Mouse (Mus musculus) cerebellum, postnatal 10 days (tissue): ENCODE measurements around the gene Btnl4.
"Not testable (repeated sequence)": the region's sequence is repeated elsewhere in the genome, so short reads cannot be mapped to it uniquely, and the experiment has no call there.

Source experiments
- DNase-seq, 2 experiments: peaks; one replicate each; pipeline ENCODE4 v3.0.0; 2021; ENCODE audit warnings: mixed read lengths in 2 of 2

The Btnl4 gene

GRCm38 (mm10) chr17:34477238-34478013 is at the start of gene Btnl4:
Gene Btnl4 (minus strand): TSS chr17:34477318.
- DNase-seq: not testable (repeated sequence)

- no peak for DNase-seq
These were observed 41.9 kb upstream of the Btnl4 start for GRCm38 (mm10) chr17:34519001-34519400.

GRCm38 (mm10) chr17:34518571-34518970 is 41.5 kb upstream of the Btnl4 start:
- not testable (repeated sequence) for DNase-seq

- no peak for DNase-seq
These were observed 40.7 kb upstream of the Btnl4 start for GRCm38 (mm10) chr17:34517795-34518194.

GRCm38 (mm10) chr17:34517252-34517651 is 40.1 kb upstream of the Btnl4 start, which contains the start of gene Btnl6:
Gene Btnl6 (minus strand): TSS chr17:34517352.
- no peak for DNase-seq

GRCm38 (mm10) chr17:34516514-34516913 is 39.4 kb upstream of the Btnl4 start:
- no peak for DNase-seq

- DNase-seq: not testable (repeated sequence)
These were observed 34.6 kb upstream of the Btnl4 start for GRCm38 (mm10) chr17:34511723-34512122.

- DNase-seq: no peak
These were observed 30.5 kb upstream of the Btnl4 start for GRCm38 (mm10) chr17:34507591-34507990.

- not testable (repeated sequence) for DNase-seq
These were observed 20.6 kb upstream of the Btnl4 start for GRCm38 (mm10) chr17:34497726-34498125.

- DNase-seq: not testable (repeated sequence)
These were observed 20.2 kb upstream of the Btnl4 start for GRCm38 (mm10) chr17:34497319-34497718.

GRCm38 (mm10) chr17:34496539-34496938 is 19.4 kb upstream of the Btnl4 start:
- DNase-seq: no peak

- DNase-seq: not testable (repeated sequence)
These were observed 18.0 kb upstream of the Btnl4 start for GRCm38 (mm10) chr17:34495156-34495555.

GRCm38 (mm10) chr17:34492796-34493195 is 15.7 kb upstream of the Btnl4 start:
- no peak for DNase-seq

- DNase-seq: no peak
These were observed 691 bp downstream of the Btnl4 start for GRCm38 (mm10) chr17:34476427-34476826.

- DNase-seq: no peak
These were observed 2.1 kb downstream of the Btnl4 start for GRCm38 (mm10) chr17:34475060-34475459.

- DNase-seq: no peak
These were observed 6.6 kb downstream of the Btnl4 start for GRCm38 (mm10) chr17:34470491-34470890.

- DNase-seq: not testable (repeated sequence)
These were observed 11.2 kb downstream of the Btnl4 start for GRCm38 (mm10) chr17:34465906-34466305.

- DNase-seq: no peak
These were observed 17.9 kb downstream of the Btnl4 start for GRCm38 (mm10) chr17:34459255-34459654.

GRCm38 (mm10) chr17:34457668-34458067 is 19.4 kb downstream of the Btnl4 start:
- DNase-seq: no peak

- no peak for DNase-seq
These were observed 28.6 kb downstream of the Btnl4 start for GRCm38 (mm10) chr17:34448473-34449041.

GRCm38 (mm10) chr17:34441990-34442389 is 35.1 kb downstream of the Btnl4 start:
- DNase-seq: no peak

- peak; percentile 8 to 45 for DNase-seq
These were observed 37.3 kb downstream of the Btnl4 start for GRCm38 (mm10) chr17:34439795-34440194.

GRCm38 (mm10) chr17:34438588-34438987 is 38.5 kb downstream of the Btnl4 start:
- no peak for DNase-seq

- DNase-seq: no peak
These were observed 39.5 kb downstream of the Btnl4 start for GRCm38 (mm10) chr17:34437606-34438005.
